Mouse (Mus musculus) liver, adult 2 months (tissue): Measurements from ENCODE around the gene Gna11.

ENCODE experiments used
- CTCF ChIP-seq: fragments of 200-500 bp; IDR thresholded peaks from 2 replicates; pipeline ENCODE4 v1.5.1; 2011; ENCODE audit warnings: low read depth, low read length, control low read depth
- POLR2A ChIP-seq: fragments of 200-500 bp; IDR thresholded peaks from 2 replicates; pipeline ENCODE4 v1.6.1; 2011; ENCODE audit warnings: low read length, control low read depth; ENCODE audit not compliant: insufficient read depth; ENCODE audit errors: extremely low read depth

- no peak for TF ChIP-seq POLR2A
- TF ChIP-seq CTCF: no peak
These were observed 30.7 kb upstream of the Gna11 start for GRCm38 (mm10) chr10:81575695-81576094.
